8 mouse cellular contexts compared by ENCODE assay signal in the genomic region with DNA sequence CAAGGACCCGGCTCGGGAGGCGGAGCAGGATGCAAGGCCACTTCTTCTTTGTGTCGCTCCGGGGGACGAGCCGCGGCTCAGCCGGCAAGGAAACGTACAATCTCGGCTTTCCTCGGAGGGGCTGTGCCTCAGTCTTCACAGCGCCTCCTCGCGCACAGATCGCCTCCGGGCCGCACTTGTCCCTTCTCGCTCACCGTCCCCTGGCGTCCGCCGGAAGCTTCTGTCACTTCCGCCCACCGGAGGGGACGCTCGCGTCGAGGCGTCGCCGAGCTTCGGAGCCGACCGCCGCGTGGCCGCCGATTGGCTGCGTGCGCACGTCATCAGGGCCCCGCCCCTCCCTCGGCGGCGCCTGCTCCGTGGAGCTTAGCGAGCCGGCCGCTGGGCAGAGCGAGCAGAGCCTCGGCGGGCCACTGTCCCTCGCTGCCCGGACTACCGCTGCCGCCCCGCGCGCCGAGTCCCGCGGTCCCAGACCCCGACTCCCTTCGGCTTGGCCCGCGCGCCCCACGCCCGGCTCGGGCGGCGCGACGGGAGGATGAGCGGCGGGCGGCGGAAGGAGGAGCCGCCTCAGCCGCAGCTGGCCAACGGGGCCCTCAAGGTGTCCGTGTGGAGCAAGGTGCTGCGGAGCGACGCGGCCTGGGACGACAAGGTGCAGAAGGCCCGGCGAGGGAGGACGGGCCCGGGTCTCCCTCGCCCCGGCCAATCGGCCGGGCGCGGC. TPM values are rescaled to one million over a fixed set of nuclear protein-coding genes. Genes with fewer than 3 reads are reported as not detected.
A peak's percentile ranks its signal among the peaks of the same experiment; 100 is the strongest.
DNase-seq lines count a peak whose midpoint lies in the region; ATAC-seq and TF ChIP-seq lines count a peak whose summit lies in the region.

A gene (plus strand): TSS at position 357 of the 715 bp plus-strand sequence.

- H3K36me3 ChIP-seq in heart, embryonic 10.5 days: peaks cover 38% of the 10 kb centered on the region
- H3K36me3 ChIP-seq in kidney, embryonic 15.5 days: peaks cover 46% of the 10 kb centered on the region

- under 1% methylated on average over 96 of the region's 98 CpGs for WGBS in heart, embryonic 10.5 days
- under 1% methylated on average over 91 of the region's 98 CpGs for WGBS in kidney, embryonic 15.5 days

- TF ChIP-seq POLR2A in bone marrow macrophage, adult 2 months (IDR thresholded peaks at IDR 0.05; ENCODE audit: borderline replicate concordance, low read depth, low read length): no peak
- TF ChIP-seq POLR2A in embryonic fibroblast, embryonic 13.5 days (IDR thresholded peaks at IDR 0.05; ENCODE audit: low read depth, low read length): peak; percentile 73

- H3K4me3 ChIP-seq in bone marrow macrophage, adult 2 months (ENCODE audit: insufficient read depth, low read length): peak within 1 kb of the TSS; percentile 86
- H3K4me3 ChIP-seq in embryonic fibroblast, embryonic 13.5 days (ENCODE audit: insufficient read depth, low read length): peak within 1 kb of the TSS; percentile 95
- peak within 1 kb of the TSS; percentile 98 for H3K4me3 ChIP-seq in heart, embryonic 10.5 days
- peak within 1 kb of the TSS; percentile 87 for H3K4me3 ChIP-seq in kidney, embryonic 15.5 days (replicated peaks)

- H3K27ac ChIP-seq in bone marrow macrophage, adult 2 months (ENCODE audit: insufficient read depth, low read depth, low read length): peak within 1 kb of the TSS; percentile 94
- H3K27ac ChIP-seq in embryonic fibroblast, embryonic 13.5 days (ENCODE audit: insufficient read depth, low read length): peak within 1 kb of the TSS; percentile 80
- H3K27ac ChIP-seq in heart, embryonic 10.5 days: peak within 1 kb of the TSS; percentile 94
- peak within 1 kb of the TSS; percentile 97 for H3K27ac ChIP-seq in kidney, embryonic 15.5 days

- peak within 1 kb of the TSS; percentile 86 for H3K4me2 ChIP-seq in kidney, embryonic 15.5 days

- TF ChIP-seq CTCF in bone marrow macrophage, adult 2 months (IDR thresholded peaks at IDR 0.05; ENCODE audit: low read depth, low read length): no peak
- TF ChIP-seq CTCF in embryonic fibroblast, embryonic 13.5 days (IDR thresholded peaks at IDR 0.05; ENCODE audit: borderline replicate concordance, insufficient read depth, low read length): peak; percentile 66; the same call in 1 of the 2 replicates

- ATAC-seq in kidney, embryonic 15.5 days (replicated peaks; ENCODE audit: low FRiP score): peak; percentile 97
- peak; percentile 86 for ATAC-seq in monocyte, adult 5-6 weeks (replicated peaks; ENCODE audit: insufficient number of reproducible peaks, low FRiP score, low TSS enrichment, poor library complexity, severe bottlenecking)

- H3K9me3 ChIP-seq in heart, embryonic 10.5 days: no peaks in the 10 kb centered on the region
- no peaks in the 10 kb centered on the region for H3K9me3 ChIP-seq in kidney, embryonic 15.5 days (replicated peaks)

- peaks cover 21% of the 10 kb centered on the region for H3K4me1 ChIP-seq in bone marrow macrophage, adult 2 months (ENCODE audit: control insufficient read depth, insufficient read depth, low read length)
- 0 out of 2 replicates have a peak, but pooled peaks cover 3% of the 10 kb centered on the region for H3K4me1 ChIP-seq in embryonic fibroblast, embryonic 13.5 days (ENCODE audit: control insufficient read depth, insufficient read depth, low read length)
- peaks cover 20% of the 10 kb centered on the region; the same call in 1 of the 2 replicates for H3K4me1 ChIP-seq in heart, embryonic 10.5 days
- peaks cover 29% of the 10 kb centered on the region for H3K4me1 ChIP-seq in kidney, embryonic 15.5 days

- H3K9ac ChIP-seq in kidney, embryonic 15.5 days: peak within 1 kb of the TSS; percentile 99

- H3K27me3 ChIP-seq in heart, embryonic 10.5 days (ENCODE audit: insufficient read depth, poor library complexity, severe bottlenecking): no peaks in the 10 kb centered on the region
- H3K27me3 ChIP-seq in kidney, embryonic 15.5 days: no peaks in the 10 kb centered on the region

- DNase-seq in A20 (ENCODE audit: low read depth, low spot score): peak; percentile 99
- DNase-seq in heart, embryonic 10.5 days (ENCODE audit: low spot score): peak; percentile 97
- DNase-seq in liver: peak; percentile 98
- peak; percentile 98 for DNase-seq in spleen, postnatal 4 days (ENCODE audit: low spot score in 2 of 2)

RNA-seq across cellular contexts. Expression of the gene that starts here (rescaled TPM):
- polyA plus RNA-seq in bone marrow macrophage, adult 2 months (2012; ENCODE audit: insufficient read depth, insufficient read length, missing spikeins): 162 and 175 TPM in 2 replicates
- polyA plus RNA-seq in embryonic fibroblast, embryonic 13.5 days (2011; ENCODE audit: insufficient read length, low read depth, missing spikeins): 125 and 156 TPM in 2 replicates
- 197 and 198 TPM in 2 replicates for polyA plus RNA-seq in heart, embryonic 10.5 days (2016; fragmentation: Nextera tagmentation; extraction: Ambion mirVana)
- 174 and 181 TPM in 2 replicates for polyA plus RNA-seq in kidney, embryonic 15.5 days (2015; fragmentation: Nextera tagmentation; extraction: Ambion mirVana)
- total RNA-seq in monocyte, adult 5-6 weeks (2017): 118 to 134 TPM (median 121 TPM) in 3 replicates

Comparison
In these comparisons a context has a peak if more than half of its experiments do, and no peak if none do; other contexts are left out.
1. Peak in every context shown above with its lines: DNase-seq, ATAC-seq, H3K4me3 ChIP-seq and H3K27ac ChIP-seq.